Mouse (Mus musculus): ENCODE data around the gene Gipc3. TPM values are rescaled to one million over a fixed set of nuclear protein-coding genes. Genes with fewer than 3 reads are reported as not detected.

The Gipc3 gene
- polyA plus RNA-seq, 1 experiment, result 0.96 TPM

DNA sequence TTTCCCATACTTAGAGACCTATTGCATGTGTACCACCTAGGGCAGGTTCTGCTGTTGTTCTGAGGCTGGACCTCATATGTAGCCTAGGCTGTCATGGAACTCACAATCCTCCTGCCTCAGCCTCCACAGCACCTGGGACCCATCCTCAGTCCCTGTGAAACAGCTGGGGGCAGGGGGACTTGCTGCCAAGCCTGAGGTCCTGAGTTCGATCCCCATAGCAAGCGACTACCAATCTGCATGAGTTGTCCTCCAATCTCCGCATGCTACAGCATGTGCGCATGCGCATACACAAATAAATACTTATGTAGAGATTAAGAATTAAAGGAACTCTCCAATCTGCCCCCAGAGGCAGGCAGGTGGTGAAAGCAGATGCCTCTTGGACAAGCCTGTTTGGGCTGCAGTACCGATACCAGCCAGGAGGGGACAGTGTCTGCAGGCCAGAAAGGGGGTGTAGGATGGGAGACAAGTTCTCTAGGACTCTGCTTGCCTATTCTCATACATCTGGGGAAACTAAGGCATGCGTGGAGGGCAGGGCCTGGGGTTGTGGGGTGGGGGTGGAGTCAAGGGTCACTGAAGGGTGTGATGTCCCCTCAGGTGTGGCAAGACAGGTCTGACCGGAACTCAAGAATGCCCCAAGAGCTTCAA, 55.4 kb downstream of the Gipc3 start:
- DNase-seq (ENCODE audit: extremely low spot score in 1 of 2, low spot score in 1 of 2), result peak in 1 of 2 experiments; percentile 62

GRCm38 (mm10) chr10:81286586-81286985, 56.5 kb downstream of the Gipc3 start:
- DNase-seq (ENCODE audit: extremely low spot score in 1 of 2, low spot score in 1 of 2), result no peak

GRCm38 (mm10) chr10:81285694-81286450, 57.2 kb downstream of the Gipc3 start:
- peak in 1 of 2 experiments; percentile 86 for DNase-seq (ENCODE audit: extremely low spot score in 1 of 2, low spot score in 1 of 2)

Other genes with a start within 250 kb of the Gipc3 start
- 0.44 and 0.63 TPM in 2 replicates for gene Creb3l3, start 244.4 kb downstream of the Gipc3 start, polyA plus RNA-seq (2012; rRNA removed)
- 189 and 202 TPM in 2 replicates for gene Map2k2, start 237.4 kb downstream of the Gipc3 start, polyA plus RNA-seq (2012; rRNA removed)
- gene Zbtb7a, start 208.0 kb downstream of the Gipc3 start, polyA plus RNA-seq (2012; rRNA removed), result 45.1 and 46.0 TPM in 2 replicates
- 25.7 and 27.4 TPM in 2 replicates for gene Pias4, start 175.3 kb downstream of the Gipc3 start, polyA plus RNA-seq (2012; rRNA removed)
- 1,035 and 1,113 TPM in 2 replicates for gene Eef2, start 166.6 kb downstream of the Gipc3 start, polyA plus RNA-seq (2012; rRNA removed)
- 75.3 and 76.8 TPM in 2 replicates for gene Dapk3, start 160.3 kb downstream of the Gipc3 start, polyA plus RNA-seq (2012; rRNA removed)
- gene 4930442H23Rik, start 159.4 kb downstream of the Gipc3 start, polyA plus RNA-seq (2012; rRNA removed), result not detected in 2 replicates
- 0.18 and 0.23 TPM in 2 replicates for gene Nmrk2, start 141.2 kb downstream of the Gipc3 start, polyA plus RNA-seq (2012; rRNA removed)
- 164 and 168 TPM in 2 replicates for gene Atcay, start 112.4 kb downstream of the Gipc3 start, polyA plus RNA-seq (2012; rRNA removed)
- 89.1 and 95.9 TPM in 2 replicates for gene Zfr2, start 110.1 kb downstream of the Gipc3 start, polyA plus RNA-seq (2012; rRNA removed)
- gene Matk, start 90.3 kb downstream of the Gipc3 start, polyA plus RNA-seq (2012; rRNA removed), result 365 and 385 TPM in 2 replicates
- gene Mrpl54, start 76.3 kb downstream of the Gipc3 start, polyA plus RNA-seq (2012; rRNA removed), result 51.7 and 57.4 TPM in 2 replicates
- 46.9 and 49.1 TPM in 2 replicates for gene Apba3, start 76.3 kb downstream of the Gipc3 start, polyA plus RNA-seq (2012; rRNA removed)
- 0.34 and 0.46 TPM in 2 replicates for gene Tjp3, start 51.7 kb downstream of the Gipc3 start, polyA plus RNA-seq (2012; rRNA removed)
- gene Pip5k1c, start 50.3 kb downstream of the Gipc3 start, polyA plus RNA-seq (2012; rRNA removed), result 326 and 360 TPM in 2 replicates
- 31.5 and 31.9 TPM in 2 replicates for gene Cactin, start 22.2 kb downstream of the Gipc3 start, polyA plus RNA-seq (2012; rRNA removed)
- 2.3 and 3.3 TPM in 2 replicates for gene Tbxa2r, start 14.5 kb downstream of the Gipc3 start, polyA plus RNA-seq (2012; rRNA removed)
- 36.3 and 40.8 TPM in 2 replicates for gene Hmg20b, start 7.2 kb upstream of the Gipc3 start, polyA plus RNA-seq (2012; rRNA removed)
- 27.5 and 29.5 TPM in 2 replicates for gene Mfsd12, start 14.2 kb upstream of the Gipc3 start, polyA plus RNA-seq (2012; rRNA removed)
- gene 4930404N11Rik, start 22.6 kb upstream of the Gipc3 start, polyA plus RNA-seq (2012; rRNA removed), result 0.67 and 0.68 TPM in 2 replicates
- gene Fzr1, start 35.2 kb upstream of the Gipc3 start, polyA plus RNA-seq (2012; rRNA removed), result 66.9 and 71.6 TPM in 2 replicates
- gene Dohh, start 41.2 kb upstream of the Gipc3 start, polyA plus RNA-seq (2012; rRNA removed), result 92.2 and 105 TPM in 2 replicates
- gene Gm48551, start 41.2 kb upstream of the Gipc3 start, polyA plus RNA-seq (2012; rRNA removed), result 6.9 and 8.9 TPM in 2 replicates
- 7.4 and 10.1 TPM in 2 replicates for gene Gm48552, start 45.7 kb upstream of the Gipc3 start, polyA plus RNA-seq (2012; rRNA removed)
- 3.6 and 4.5 TPM in 2 replicates for gene Smim24, start 49.8 kb upstream of the Gipc3 start, polyA plus RNA-seq (2012; rRNA removed)
- gene Nfic, start 112.4 kb upstream of the Gipc3 start, polyA plus RNA-seq (2012; rRNA removed), result 39.6 and 47.7 TPM in 2 replicates
- 345 and 388 TPM in 2 replicates for gene Celf5, start 139.4 kb upstream of the Gipc3 start, polyA plus RNA-seq (2012; rRNA removed)
- gene Ncln, start 153.1 kb upstream of the Gipc3 start, polyA plus RNA-seq (2012; rRNA removed), result 120 and 134 TPM in 2 replicates
- 0.94 and 1.1 TPM in 2 replicates for gene S1pr4, start 156.9 kb upstream of the Gipc3 start, polyA plus RNA-seq (2012; rRNA removed)
- gene Gna15, start 181.0 kb upstream of the Gipc3 start, polyA plus RNA-seq (2012; rRNA removed), result 2.9 and 3.7 TPM in 2 replicates
- gene Gna11, start 201.9 kb upstream of the Gipc3 start, polyA plus RNA-seq (2012; rRNA removed), result 147 and 150 TPM in 2 replicates
- 867 and 972 TPM in 2 replicates for gene Aes, start 216.2 kb upstream of the Gipc3 start, polyA plus RNA-seq (2012; rRNA removed)
- 120 and 136 TPM in 2 replicates for gene Tle2, start 231.3 kb upstream of the Gipc3 start, polyA plus RNA-seq (2012; rRNA removed)

All from frontal cortex, adult 2 months (tissue).